Mouse (Mus musculus) hindbrain, embryonic 10.5 days (tissue): Measurements from ENCODE around the gene Emc10. TPM values are rescaled to one million over a fixed set of nuclear protein-coding genes. Genes with fewer than 3 reads are reported as not detected.
A peak's percentile ranks its signal among the peaks of the same experiment; 100 is the strongest.

Source experiments
- DNase-seq: peaks from one replicate; pipeline ENCODE4 v3.0.0-alpha.2; 2017; ENCODE audit warnings: low spot score
- H3K27ac ChIP-seq: fragments of 300-500 bp; sonication (generic); 2 replicates; pipeline ENCODE4 v1.5.1; 2016; ENCODE audit warnings: mild to moderate bottlenecking, moderate library complexity
- H3K27me3 ChIP-seq: fragments of 300-500 bp; sonication (generic); 2 replicates; pipeline ENCODE4 v1.6.1; 2016; ENCODE audit warnings: mild to moderate bottlenecking; ENCODE audit not compliant: poor library complexity, insufficient read depth, severe bottlenecking
- H3K36me3 ChIP-seq: fragments of 300-500 bp; sonication (generic); 2 replicates; pipeline ENCODE4 v1.6.1; 2016; ENCODE audit warnings: mild to moderate bottlenecking, moderate library complexity
- H3K4me1 ChIP-seq: fragments of 300-500 bp; sonication (generic); replicated peaks from 2 replicates; pipeline ENCODE4 v1.6.1; 2016; ENCODE audit warnings: mild to moderate bottlenecking
- H3K4me3 ChIP-seq: fragments of 300-500 bp; sonication (generic); 2 replicates; pipeline ENCODE4 v1.5.1; 2016; ENCODE audit warnings: mild to moderate bottlenecking, moderate library complexity
- H3K9me3 ChIP-seq: fragments of 300-500 bp; sonication (generic); 2 replicates; pipeline ENCODE4 v1.6.1; 2016; ENCODE audit warnings: mild to moderate bottlenecking, moderate library complexity
- WGBS: fragments of 180-500 bp; shearing (Covaris S2); methylation state at CpG from one replicate; pipeline ENCODE4 v1.1.7; 2016; 5-methylcytosine and 5-hydroxymethylcytosine counted together
- polyA plus RNA-seq: library from polyadenylated mRNA; unstranded; fragments of >200 nt; fragmentation: Nextera tagmentation; extraction: Ambion mirVana; gene quantifications from 2 replicates; pipeline ENCODE4 v1.2.1, GENCODE M21; 2016

Gene Emc10
- polyA plus RNA-seq, 1 experiment from 2014 or later: 122 TPM

GRCm38 (mm10) chr7:44520990-44521389 is 24.7 kb upstream of the Emc10 start:
- no peak for DNase-seq
- Histone ChIP-seq H3K27ac (no peak overlapping the region), H3K4me3 (0 out of 2 replicates have a peak overlapping the region, but pooled peaks have one; percentile 34), H3K27me3 (peaks cover 55% of the 10 kb centered on the region), H3K36me3 (no peaks in the 10 kb centered on the region), H3K4me1 (peaks cover 21% of the 10 kb centered on the region), H3K9me3 (peaks cover 7% of the 10 kb centered on the region; the same call in 1 of the 2 replicates)
- 68% methylated on average over 3 of the region's 3 CpGs for WGBS

GRCm38 (mm10) chr7:44519240-44519913 is 23.0 kb upstream of the Emc10 start:
- Histone ChIP-seq H3K4me1 (peaks cover 8% of the 10 kb centered on the region), H3K9me3 (peaks cover 7% of the 10 kb centered on the region; the same call in 1 of the 2 replicates), H3K36me3 (no peaks in the 10 kb centered on the region), H3K27ac (no peak overlapping the region), H3K27me3 (peaks cover 39% of the 10 kb centered on the region), H3K4me3 (no peak overlapping the region)
- 71% methylated on average over 9 of the region's 9 CpGs for WGBS
- no peak for DNase-seq

GRCm38 (mm10) chr7:44507491-44507890 is 11.2 kb upstream of the Emc10 start:
- Histone ChIP-seq H3K27ac (no peak overlapping the region), H3K36me3 (no peaks in the 10 kb centered on the region), H3K9me3 (peaks cover 4% of the 10 kb centered on the region; the same call in 1 of the 2 replicates), H3K4me1 (no peaks in the 10 kb centered on the region), H3K27me3 (peaks cover 16% of the 10 kb centered on the region; the same call in 1 of the 2 replicates), H3K4me3 (no peak overlapping the region)
- no peak for DNase-seq

- H3K27me3 ChIP-seq: peaks cover 19% of the 10 kb centered on the region
- H3K27ac ChIP-seq: no peak overlapping the region
- H3K4me3 ChIP-seq: no peak overlapping the region
- WGBS: 39% methylated on average over 5 of the region's 5 CpGs
- peaks cover 6% of the 10 kb centered on the region; the same call in 1 of the 2 replicates for H3K36me3 ChIP-seq
- H3K9me3 ChIP-seq: no peaks in the 10 kb centered on the region
- peak; percentile 73 for DNase-seq
- peaks cover 12% of the 10 kb centered on the region; the same call in 1 of the 2 replicates for H3K4me1 ChIP-seq
Measured at GRCm38 (mm10) chr7:44501563-44502115, 5.3 kb upstream of the Emc10 start.

GRCm38 (mm10) chr7:44500046-44500445 is 3.7 kb upstream of the Emc10 start:
- WGBS: 60% methylated on average over 20 of the region's 20 CpGs
- Histone ChIP-seq H3K27ac (no peak overlapping the region), H3K27me3 (peaks cover 19% of the 10 kb centered on the region), H3K4me1 (peaks cover 23% of the 10 kb centered on the region), H3K9me3 (no peaks in the 10 kb centered on the region), H3K4me3 (no peak overlapping the region), H3K36me3 (peaks cover 6% of the 10 kb centered on the region; the same call in 1 of the 2 replicates)
- DNase-seq: no peak

- H3K4me3 ChIP-seq: no peak overlapping the region
- no peak for DNase-seq
- 83% methylated on average over 1 of the region's 1 CpGs for WGBS
- H3K36me3 ChIP-seq: peaks cover 15% of the 10 kb centered on the region
- H3K27ac ChIP-seq: no peak overlapping the region
- peaks cover 29% of the 10 kb centered on the region for H3K4me1 ChIP-seq
- H3K9me3 ChIP-seq: no peaks in the 10 kb centered on the region
- H3K27me3 ChIP-seq: peaks cover 19% of the 10 kb centered on the region
Measured at GRCm38 (mm10) chr7:44498922-44499321, 2.6 kb upstream of the Emc10 start.

- 83% methylated on average over 10 of the region's 10 CpGs for WGBS
- Histone ChIP-seq H3K36me3 (peaks cover 29% of the 10 kb centered on the region), H3K9me3 (no peaks in the 10 kb centered on the region), H3K27ac (peak overlapping the region; percentile 99), H3K4me3 (peak overlapping the region; percentile 89), H3K4me1 (peaks cover 29% of the 10 kb centered on the region), H3K27me3 (peaks cover 19% of the 10 kb centered on the region)
- no peak for DNase-seq
Measured at GRCm38 (mm10) chr7:44497361-44498055, 1.2 kb upstream of the Emc10 start.

GRCm38 (mm10) chr7:44496771-44497109 is 411 bp upstream of the Emc10 start:
- Histone ChIP-seq H3K9me3 (no peaks in the 10 kb centered on the region), H3K27ac (peak overlapping the region; percentile 99), H3K4me3 (peak overlapping the region; percentile 89), H3K27me3 (peaks cover 19% of the 10 kb centered on the region), H3K36me3 (peaks cover 37% of the 10 kb centered on the region), H3K4me1 (peaks cover 29% of the 10 kb centered on the region)
- WGBS: 1% methylated on average over 26 of the region's 26 CpGs
- DNase-seq: no peak

- Histone ChIP-seq H3K27ac (peak overlapping the region; percentile 99; the same call in 1 of the 2 replicates), H3K27me3 (peaks cover 11% of the 10 kb centered on the region; the same call in 1 of the 2 replicates), H3K36me3 (peaks cover 53% of the 10 kb centered on the region), H3K4me3 (peak overlapping the region; percentile 89), H3K4me1 (peaks cover 29% of the 10 kb centered on the region), H3K9me3 (no peaks in the 10 kb centered on the region)
- 92% methylated on average over 7 of the region's 7 CpGs for WGBS
- no peak for DNase-seq
Measured at GRCm38 (mm10) chr7:44495086-44495485, 1.2 kb downstream of the Emc10 start.

GRCm38 (mm10) chr7:44494681-44495080 is 1.6 kb downstream of the Emc10 start:
- no peak for DNase-seq
- WGBS: 93% methylated on average over 12 of the region's 12 CpGs
- Histone ChIP-seq H3K36me3 (peaks cover 57% of the 10 kb centered on the region), H3K27me3 (0 out of 2 replicates have a peak, but pooled peaks cover 8% of the 10 kb centered on the region), H3K27ac (no peak overlapping the region), H3K9me3 (no peaks in the 10 kb centered on the region), H3K4me1 (peaks cover 29% of the 10 kb centered on the region), H3K4me3 (peak overlapping the region; percentile 5)

- peaks cover 29% of the 10 kb centered on the region for H3K4me1 ChIP-seq
- peaks cover 72% of the 10 kb centered on the region for H3K36me3 ChIP-seq
- H3K9me3 ChIP-seq: no peaks in the 10 kb centered on the region
- 94% methylated on average over 21 of the region's 21 CpGs for WGBS
- 0 out of 2 replicates have a peak overlapping the region, but pooled peaks have one; percentile 3 for H3K4me3 ChIP-seq
- no peak overlapping the region for H3K27ac ChIP-seq
- DNase-seq: no peak
- no peaks in the 10 kb centered on the region for H3K27me3 ChIP-seq
Measured at GRCm38 (mm10) chr7:44492166-44492826, 4.0 kb downstream of the Emc10 start.

- Histone ChIP-seq H3K36me3 (peaks cover 71% of the 10 kb centered on the region), H3K27me3 (no peaks in the 10 kb centered on the region), H3K4me1 (peaks cover 29% of the 10 kb centered on the region), H3K9me3 (no peaks in the 10 kb centered on the region), H3K4me3 (no peak overlapping the region), H3K27ac (no peak overlapping the region)
- WGBS: 96% methylated on average over 5 of the region's 5 CpGs
- no peak for DNase-seq
Measured at GRCm38 (mm10) chr7:44491391-44491790, 4.9 kb downstream of the Emc10 start.
